18 mouse cellular contexts compared by ENCODE assay signal in genomic region chr5:103458411-103458810, GRCm38 (mm10). TPM values are rescaled to one million over a fixed set of nuclear protein-coding genes. Genes with fewer than 3 reads are reported as not detected.
DNase-seq lines count a peak whose midpoint lies in the region; ATAC-seq lines count a peak whose summit lies in the region.
"Had no signal": no experiment of that assay in that cellular context is flagged by ENCODE, and none has a peak within 500 bp of the region (broad histone marks: within the 10 kb centered on the region; RNA-seq: fewer than 3 reads in every experiment).

No protein-coding gene starts in this region.

- ATAC-seq in hindbrain, embryonic 11.5 days (ENCODE audit: low FRiP score) = no peak
- no peak for ATAC-seq in hindbrain, embryonic 12.5 days (ENCODE audit: low FRiP score)
- ATAC-seq in neural tube, embryonic 11.5 days (ENCODE audit: insufficient read depth, low FRiP score, low TSS enrichment) = no peak
- no peak for ATAC-seq in neural tube, embryonic 15.5 days (ENCODE audit: low FRiP score)
- no peak for ATAC-seq in liver, embryonic 12.5 days
- no peak for ATAC-seq in intestine, embryonic 15.5 days
- ATAC-seq: forebrain, embryonic 16.5 days had no signal

- peak; percentile 64 for DNase-seq in heart, adult 11 months
- no peak for DNase-seq in heart, adult 18-20 months
- peak; percentile 25 for DNase-seq in hindbrain, embryonic 11.5 days (ENCODE audit: low spot score)
- peak; percentile 24 for DNase-seq in neural tube, embryonic 11.5 days (ENCODE audit: low spot score)
- DNase-seq: embryo, embryonic 11 days; left cerebral cortex, postnatal 4 days; liver, embryonic 13.5 days; lung, postnatal 14 days; right cerebral cortex, postnatal 4 days; thymus, adult 18-20 months had no signal

- H3K27me3 ChIP-seq in hindbrain, embryonic 11.5 days (ENCODE audit: control insufficient read depth, insufficient read depth, low read length) = no peaks in the 10 kb centered on the region
- H3K27me3 ChIP-seq in hindbrain, embryonic 12.5 days = no peaks in the 10 kb centered on the region
- no peaks in the 10 kb centered on the region for H3K27me3 ChIP-seq in neural tube, embryonic 11.5 days (ENCODE audit: control insufficient read depth, insufficient read depth, low read length)
- H3K27me3 ChIP-seq in neural tube, embryonic 15.5 days (replicated peaks) = no peaks in the 10 kb centered on the region
- no peaks in the 10 kb centered on the region for H3K27me3 ChIP-seq in liver, embryonic 12.5 days (replicated peaks)
- no peaks in the 10 kb centered on the region for H3K27me3 ChIP-seq in intestine, embryonic 15.5 days (replicated peaks)
- H3K27me3 ChIP-seq: hindbrain, embryonic 15.5 days; liver, embryonic 13.5 days had no signal

- H3K9ac ChIP-seq in hindbrain, embryonic 11.5 days (ENCODE audit: low read depth, low read length) = no peak overlapping the region
- no peak overlapping the region for H3K9ac ChIP-seq in hindbrain, embryonic 12.5 days
- H3K9ac ChIP-seq in neural tube, embryonic 11.5 days (ENCODE audit: low read length) = no peak overlapping the region
- no peak overlapping the region for H3K9ac ChIP-seq in neural tube, embryonic 15.5 days (replicated peaks)
- H3K9ac ChIP-seq in liver, embryonic 12.5 days = no peak overlapping the region
- H3K9ac ChIP-seq in intestine, embryonic 15.5 days = no peak overlapping the region
- H3K9ac ChIP-seq: hindbrain, embryonic 15.5 days; liver, embryonic 13.5 days had no signal

- 53% methylated on average over 8 of the region's 8 CpGs for WGBS in hindbrain, embryonic 11.5 days
- WGBS in hindbrain, embryonic 12.5 days = 47% methylated on average over 8 of the region's 8 CpGs
- 54% methylated on average over 8 of the region's 8 CpGs for WGBS in neural tube, embryonic 11.5 days
- WGBS in neural tube, embryonic 15.5 days = 39% methylated on average over 8 of the region's 8 CpGs
- 65% methylated on average over 8 of the region's 8 CpGs for WGBS in liver, embryonic 12.5 days (ENCODE audit: insufficient replicate concordance)
- 59% methylated on average over 8 of the region's 8 CpGs for WGBS in intestine, embryonic 15.5 days

- H3K4me1 ChIP-seq in hindbrain, embryonic 11.5 days (replicated peaks; ENCODE audit: control insufficient read depth, insufficient read depth, low read length) = no peaks in the 10 kb centered on the region
- peaks cover 4% of the 10 kb centered on the region; the same call in 1 of the 2 replicates for H3K4me1 ChIP-seq in hindbrain, embryonic 12.5 days
- no peaks in the 10 kb centered on the region for H3K4me1 ChIP-seq in neural tube, embryonic 11.5 days (ENCODE audit: control insufficient read depth, insufficient read depth, low read length)
- no peaks in the 10 kb centered on the region for H3K4me1 ChIP-seq in neural tube, embryonic 15.5 days
- peaks cover 6% of the 10 kb centered on the region; the same call in 1 of the 2 replicates for H3K4me1 ChIP-seq in liver, embryonic 12.5 days
- 0 out of 2 replicates have a peak, but pooled peaks cover 4% of the 10 kb centered on the region for H3K4me1 ChIP-seq in intestine, embryonic 15.5 days (replicated peaks)
- H3K4me1 ChIP-seq: hindbrain, embryonic 15.5 days; liver, embryonic 13.5 days had no signal

- no peaks in the 10 kb centered on the region for H3K9me3 ChIP-seq in hindbrain, embryonic 11.5 days (ENCODE audit: control insufficient read depth, low read length)
- H3K9me3 ChIP-seq in hindbrain, embryonic 12.5 days (replicated peaks) = no peaks in the 10 kb centered on the region
- H3K9me3 ChIP-seq in neural tube, embryonic 11.5 days (ENCODE audit: control insufficient read depth, low read length) = no peaks in the 10 kb centered on the region
- no peaks in the 10 kb centered on the region for H3K9me3 ChIP-seq in neural tube, embryonic 15.5 days (replicated peaks)
- H3K9me3 ChIP-seq in liver, embryonic 12.5 days (replicated peaks) = no peaks in the 10 kb centered on the region
- H3K9me3 ChIP-seq in intestine, embryonic 15.5 days = no peaks in the 10 kb centered on the region
- H3K9me3 ChIP-seq: hindbrain, embryonic 15.5 days; liver, embryonic 13.5 days; megakaryocyte, embryonic 14.5 days had no signal

- no peak overlapping the region for H3K4me2 ChIP-seq in hindbrain, embryonic 11.5 days (replicated peaks; ENCODE audit: low read depth, low read length)
- no peak overlapping the region for H3K4me2 ChIP-seq in hindbrain, embryonic 12.5 days (replicated peaks)
- H3K4me2 ChIP-seq in neural tube, embryonic 11.5 days (ENCODE audit: low read depth) = no peak overlapping the region
- no peak overlapping the region for H3K4me2 ChIP-seq in neural tube, embryonic 15.5 days
- no peak overlapping the region for H3K4me2 ChIP-seq in liver, embryonic 12.5 days
- no peak overlapping the region for H3K4me2 ChIP-seq in intestine, embryonic 15.5 days (replicated peaks)
- H3K4me2 ChIP-seq: hindbrain, embryonic 15.5 days; liver, embryonic 13.5 days had no signal

- H3K36me3 ChIP-seq in hindbrain, embryonic 11.5 days (ENCODE audit: control insufficient read depth, insufficient read depth, low read length) = no peaks in the 10 kb centered on the region
- H3K36me3 ChIP-seq in hindbrain, embryonic 12.5 days = no peaks in the 10 kb centered on the region
- H3K36me3 ChIP-seq in neural tube, embryonic 11.5 days (ENCODE audit: control insufficient read depth, insufficient read depth, low read length) = no peaks in the 10 kb centered on the region
- no peaks in the 10 kb centered on the region for H3K36me3 ChIP-seq in neural tube, embryonic 15.5 days
- no peaks in the 10 kb centered on the region for H3K36me3 ChIP-seq in liver, embryonic 12.5 days
- H3K36me3 ChIP-seq in intestine, embryonic 15.5 days = no peaks in the 10 kb centered on the region
- H3K36me3 ChIP-seq: hindbrain, embryonic 15.5 days; liver, embryonic 13.5 days had no signal

- H3K27ac ChIP-seq in hindbrain, embryonic 11.5 days (ENCODE audit: low read depth, low read length) = no peak overlapping the region
- no peak overlapping the region for H3K27ac ChIP-seq in hindbrain, embryonic 12.5 days
- no peak overlapping the region for H3K27ac ChIP-seq in neural tube, embryonic 11.5 days (ENCODE audit: low read depth, low read length)
- no peak overlapping the region for H3K27ac ChIP-seq in neural tube, embryonic 15.5 days (replicated peaks)
- H3K27ac ChIP-seq in liver, embryonic 12.5 days = no peak overlapping the region
- H3K27ac ChIP-seq in intestine, embryonic 15.5 days = no peak overlapping the region
- H3K27ac ChIP-seq: hindbrain, embryonic 15.5 days; liver, embryonic 13.5 days had no signal

- no peak overlapping the region for H3K4me3 ChIP-seq in hindbrain, embryonic 11.5 days (ENCODE audit: low read depth, low read length)
- H3K4me3 ChIP-seq in hindbrain, embryonic 12.5 days = no peak overlapping the region
- H3K4me3 ChIP-seq in neural tube, embryonic 11.5 days (ENCODE audit: low read depth, low read length) = no peak overlapping the region
- no peak overlapping the region for H3K4me3 ChIP-seq in neural tube, embryonic 15.5 days (replicated peaks)
- H3K4me3 ChIP-seq in liver, embryonic 12.5 days = no peak overlapping the region
- no peak overlapping the region for H3K4me3 ChIP-seq in intestine, embryonic 15.5 days (replicated peaks)
- H3K4me3 ChIP-seq: erythroblast, embryonic 14.5 days; hindbrain, embryonic 15.5 days; liver, embryonic 13.5 days; megakaryocyte, embryonic 14.5 days had no signal

RNA-seq across cellular contexts. Expression of gene Ptpn13, which starts 33.4 kb away (rescaled TPM):
- total RNA-seq in heart, adult 18-20 months (2021) = 1 to 10 TPM; 4.8 to 6.2 TPM
- polyA plus RNA-seq in hindbrain, embryonic 11.5 days (2014; fragmentation: Nextera tagmentation; extraction: Ambion mirVana) = 15.2 and 19.3 TPM in 2 replicates
- 19.2 and 19.3 TPM in 2 replicates for polyA plus RNA-seq in hindbrain, embryonic 12.5 days (2016; fragmentation: Nextera tagmentation; extraction: Ambion mirVana)
- polyA plus RNA-seq in neural tube, embryonic 11.5 days (2014; fragmentation: Nextera tagmentation; extraction: Ambion mirVana) = 15.1 and 16.4 TPM in 2 replicates
- 3.5 and 5.9 TPM in 2 replicates for polyA plus RNA-seq in neural tube, embryonic 15.5 days (2015; fragmentation: Nextera tagmentation; extraction: Ambion mirVana)
- polyA plus RNA-seq in liver, embryonic 12.5 days (2016; fragmentation: Nextera tagmentation; extraction: Ambion mirVana) = 3.6 and 4.6 TPM in 2 replicates
- 5.5 TPM in 2 replicates for polyA plus RNA-seq in intestine, embryonic 15.5 days (2015; fragmentation: Nextera tagmentation; extraction: Ambion mirVana)

Comparison
In these comparisons a context has a peak if more than half of its experiments do, and no peak if none do; other contexts are left out.
1. DNase-seq: peak in heart, adult 11 months (single experiment), hindbrain, embryonic 11.5 days (single experiment) and neural tube, embryonic 11.5 days (single experiment); none in heart, adult 18-20 months (0 of 2).